Mouse (Mus musculus) CH12.LX (cell line): ENCODE results near the gene Ptchd4. TPM values are rescaled to one million over a fixed set of nuclear protein-coding genes. Genes with fewer than 3 reads are reported as not detected.

Experiments
- DNase-seq: peaks from one replicate; pipeline ENCODE4 v3.0.0-alpha.2; 2013; ENCODE audit errors: extremely low read depth
- H3K27ac ChIP-seq: 2 replicates; pipeline ENCODE4 v1.5.1; 2012; ENCODE audit warnings: low read depth, mild to moderate bottlenecking, control low read depth, moderate library complexity; ENCODE audit not compliant: insufficient read depth
- H3K27me3 ChIP-seq: replicated peaks from 2 replicates; pipeline ENCODE3; 2012; ENCODE audit warnings: inconsistent platforms
- H3K36me3 ChIP-seq, 2 experiments: replicated peaks in 1 of 2; 2 replicates each; pipeline versions ENCODE3 to v1.6.1; 2012; ENCODE audit warnings: inconsistent platforms in 1 of 2, low read length in 1 of 2, mild to moderate bottlenecking in 1 of 2, mixed read lengths in 1 of 2, moderate library complexity in 1 of 2; ENCODE audit not compliant: control insufficient read depth in 1 of 2, insufficient read depth in 1 of 2
- H3K4me1 ChIP-seq, 2 experiments: 2 replicates each; pipeline ENCODE4 v1.6.1; 2012; ENCODE audit warnings: inconsistent platforms in 1 of 2, moderate library complexity in 1 of 2; ENCODE audit not compliant: insufficient read depth in 2 of 2, control insufficient read depth in 1 of 2
- H3K4me2 ChIP-seq: 2 replicates; pipeline ENCODE4 v1.6.1; 2012; ENCODE audit warnings: low read depth, mild to moderate bottlenecking, control low read depth; ENCODE audit not compliant: poor library complexity, insufficient read depth, severe bottlenecking
- H3K4me3 ChIP-seq, 3 experiments: fragments of 150-350 bp in 1 of 3; sonication (generic) in 1 of 3; replicated peaks in 1 of 3; 2 replicates each; pipeline versions ENCODE3 to v1.5.1; 2011 to 2012; ENCODE audit warnings: low read depth in 2 of 3, low read length in 2 of 3, mild to moderate bottlenecking in 2 of 3, moderate library complexity in 2 of 3, control low read depth in 1 of 3, improper control_type of control experiment in 1 of 3, inconsistent platforms in 1 of 3, mixed read lengths in 1 of 3; ENCODE audit not compliant: poor library complexity in 1 of 3
- H3K79me2 ChIP-seq: replicated peaks from 2 replicates; pipeline ENCODE4 v1.6.1; 2012; ENCODE audit warnings: mild to moderate bottlenecking, moderate library complexity; ENCODE audit not compliant: control insufficient read depth, poor library complexity, insufficient read depth, severe bottlenecking; ENCODE audit errors: extremely low read depth
- H3K9ac ChIP-seq: 2 replicates; pipeline ENCODE4 v1.6.1; 2012; ENCODE audit warnings: low read depth, mild to moderate bottlenecking, control low read depth, moderate library complexity; ENCODE audit not compliant: insufficient read depth
- H3K9me3 ChIP-seq: replicated peaks from 2 replicates; pipeline ENCODE3; 2012; ENCODE audit warnings: low read length, inconsistent platforms, mixed read lengths
- BHLHE40 ChIP-seq: IDR thresholded peaks from 2 replicates; pipeline ENCODE4 v1.6.1; 2011; ENCODE audit warnings: mild to moderate bottlenecking, low read depth, low read length, improper control_type of control experiment
- CHD2 ChIP-seq: IDR thresholded peaks from 2 replicates; pipeline ENCODE4 v1.6.1; 2011; ENCODE audit warnings: low read length, improper control_type of control experiment
- CTCF ChIP-seq, 2 experiments: IDR thresholded peaks in 1 of 2; conservative IDR thresholded peaks in 1 of 2; 2 replicates each; pipeline ENCODE4 v1.5.1; 2011 to 2012; ENCODE audit warnings: low read depth in 2 of 2, low read length in 2 of 2, improper control_type of control experiment in 1 of 2, inconsistent platforms in 1 of 2, mild to moderate bottlenecking in 1 of 2, moderate library complexity in 1 of 2
- E2F4 ChIP-seq: IDR thresholded peaks from 2 replicates; pipeline ENCODE4 v1.6.1; 2011; ENCODE audit warnings: low read depth, low read length, improper control_type of control experiment; ENCODE audit not compliant: insufficient replicate concordance
- ETS1 ChIP-seq: conservative IDR thresholded peaks from 2 replicates; pipeline ENCODE4 v1.6.1; 2012; ENCODE audit warnings: low read depth, mild to moderate bottlenecking, inconsistent platforms, low read length, improper control_type of control experiment, moderate library complexity
- GABPA ChIP-seq: IDR thresholded peaks from 2 replicates; pipeline ENCODE4 v1.6.1; 2012; ENCODE audit warnings: low read depth, low read length, improper control_type of control experiment, inconsistent platforms; ENCODE audit not compliant: insufficient replicate concordance
- HCFC1 ChIP-seq: IDR thresholded peaks from 2 replicates; pipeline ENCODE4 v1.6.1; 2012; ENCODE audit warnings: low read depth, mild to moderate bottlenecking, inconsistent platforms, low read length, improper control_type of control experiment
- JUN ChIP-seq: IDR thresholded peaks from 2 replicates; pipeline ENCODE4 v1.6.1; 2011; ENCODE audit warnings: low read depth, mild to moderate bottlenecking, low read length, improper control_type of control experiment, moderate library complexity; ENCODE audit not compliant: insufficient read depth
- KAT2A ChIP-seq: IDR thresholded peaks from 2 replicates; pipeline ENCODE4 v1.6.1; 2012; ENCODE audit warnings: low read length, improper control_type of control experiment, inconsistent platforms; ENCODE audit not compliant: insufficient replicate concordance
- MAFK ChIP-seq: IDR thresholded peaks from 2 replicates; pipeline ENCODE4 v1.6.1; 2011; ENCODE audit warnings: low read length, improper control_type of control experiment; ENCODE audit not compliant: insufficient replicate concordance
- MAX ChIP-seq: IDR thresholded peaks from 2 replicates; pipeline ENCODE4 v1.6.1; 2011; ENCODE audit warnings: low read length, improper control_type of control experiment
- MAZ ChIP-seq: IDR thresholded peaks from 2 replicates; pipeline ENCODE4 v1.6.1; 2012; ENCODE audit warnings: low read depth, mild to moderate bottlenecking, inconsistent platforms, low read length, improper control_type of control experiment, moderate library complexity
- MXI1 ChIP-seq: IDR thresholded peaks from 2 replicates; pipeline ENCODE4 v1.6.1; 2011; ENCODE audit warnings: mild to moderate bottlenecking, low read depth, low read length, improper control_type of control experiment
- MYC ChIP-seq: IDR thresholded peaks from 2 replicates; pipeline ENCODE4 v1.6.1; 2011; ENCODE audit warnings: low read depth, mild to moderate bottlenecking, improper control_type of control experiment, low read length
- NELFE ChIP-seq: IDR thresholded peaks from 2 replicates; pipeline ENCODE4 v1.6.1; 2011; ENCODE audit warnings: low read depth, low read length, improper control_type of control experiment
- NRF1 ChIP-seq: IDR thresholded peaks from 2 replicates; pipeline ENCODE4 v1.6.1; 2014; ENCODE audit warnings: low read depth, mild to moderate bottlenecking, inconsistent platforms, low read length, improper control_type of control experiment, moderate library complexity
- RCOR1 ChIP-seq: conservative IDR thresholded peaks from 2 replicates; pipeline ENCODE4 v1.6.1; 2012; ENCODE audit warnings: low read depth, mild to moderate bottlenecking, inconsistent platforms, low read length, improper control_type of control experiment
- SIN3A ChIP-seq: IDR thresholded peaks from 2 replicates; pipeline ENCODE4 v1.6.1; 2012; ENCODE audit warnings: low read length, improper control_type of control experiment, inconsistent platforms
- SMC3 ChIP-seq: IDR thresholded peaks from 2 replicates; pipeline ENCODE4 v1.6.1; 2011; ENCODE audit warnings: low read depth, low read length, improper control_type of control experiment
- TBP ChIP-seq: conservative IDR thresholded peaks from 2 replicates; pipeline ENCODE4 v1.6.1; 2011; ENCODE audit warnings: low read depth, low read length, improper control_type of control experiment
- TCF12 ChIP-seq: IDR thresholded peaks from 2 replicates; pipeline ENCODE4 v1.6.1; 2014; ENCODE audit warnings: low read depth, mild to moderate bottlenecking, inconsistent platforms, low read length, improper control_type of control experiment
- USF2 ChIP-seq: conservative IDR thresholded peaks from 2 replicates; pipeline ENCODE4 v1.6.1; 2011; ENCODE audit warnings: low read depth, low read length, improper control_type of control experiment
- ZC3H11A ChIP-seq: IDR thresholded peaks from 2 replicates; pipeline ENCODE4 v1.6.1; 2012; ENCODE audit warnings: low read depth, mild to moderate bottlenecking, inconsistent platforms, low read length, improper control_type of control experiment
- ZMIZ1 ChIP-seq: IDR thresholded peaks from 2 replicates; pipeline ENCODE4 v1.6.1; 2012; ENCODE audit warnings: low read depth, mild to moderate bottlenecking, inconsistent platforms, low read length, improper control_type of control experiment
- dilution Hi-C: fragments of 300-500 bp; cut with MboI; formaldehyde crosslinking; loops from 2 replicates; pipeline ENCODE4 v1.14.3; 2020; ENCODE audit warnings: low sequenced_read_pairs; ENCODE audit not compliant: extremely low pct_unique_long_range_greater_than_20kb, extremely low pct_ligation_motif_present
- in situ Hi-C: fragments of 300-500 bp; cut with MboI; formaldehyde crosslinking; loops from 3 replicates; pipeline ENCODE4 v1.14.3; 2019; ENCODE audit warnings: low sequenced_read_pairs, low pct_ligation_motif_present, low pct_unique_long_range_greater_than_20kb, mixed read lengths
- polyA plus RNA-seq: library from polyadenylated mRNA; unstranded; fragments of >175 nt; gene quantifications from 2 replicates; pipeline ENCODE4 v1.2.1, GENCODE M21; 2012; ENCODE audit warnings: low read depth; ENCODE audit not compliant: insufficient read length
- total RNA-seq, 2 experiments: library from RNA; depleted of rRNA; stranded (reverse); fragments of 300-350 nt in 1 of 2; fragments of >200 nt in 1 of 2; gene quantifications; 2 replicates each; pipeline ENCODE4 v1.2.3; 2012 to 2014

Gene Ptchd4
- total and polyA plus RNA-seq, 3 experiments: not detected

- Histone ChIP-seq H3K9ac (no peak overlapping the region), H3K27ac (no peak overlapping the region), H3K27me3 (no peaks in the 10 kb centered on the region), H3K79me2 (no peaks in the 10 kb centered on the region), H3K4me3 (no peak overlapping the region), H3K36me3 (no peaks in the 10 kb centered on the region), H3K4me2 (no peak overlapping the region), H3K4me1 (peaks cover 0 to 6% of the 10 kb centered on the region in 2 experiments; a peak in 1 of 4 replicates), H3K9me3 (peaks cover 4% of the 10 kb centered on the region)
- DNase-seq: no peak
- in situ Hi-C loops (no loop called here), dilution Hi-C loops (no loop called here)
- TF ChIP-seq SMC3: no peak
- no peak for TF ChIP-seq NELFE
- no peak for TF ChIP-seq ZMIZ1
- TF ChIP-seq RCOR1: no peak
- no peak for TF ChIP-seq ETS1
- no peak for TF ChIP-seq USF2
- no peak for TF ChIP-seq E2F4
- no peak for TF ChIP-seq CHD2
- no peak for TF ChIP-seq HCFC1
- TF ChIP-seq ZC3H11A: no peak
- no peak for TF ChIP-seq NRF1
- TF ChIP-seq GABPA: no peak
- TF ChIP-seq KAT2A: no peak
- TF ChIP-seq, all 38 proteins: peak for 0
Observed at GRCm38 (mm10) chr17:42480173-42480991, 164.6 kb downstream of the Ptchd4 start.

GRCm38 (mm10) chr17:42509356-42510262 lies 193.9 kb downstream of the Ptchd4 start:
- Histone ChIP-seq H3K9me3 (no peaks in the 10 kb centered on the region), H3K27me3 (no peaks in the 10 kb centered on the region), H3K9ac (no peak overlapping the region), H3K27ac (no peak overlapping the region), H3K36me3 (no peaks in the 10 kb centered on the region)
- dilution Hi-C loops: no loop called here
- no peak for DNase-seq
- no peak for TF ChIP-seq MAZ
- TF ChIP-seq HCFC1: no peak
- TF ChIP-seq ZMIZ1: no peak
- TF ChIP-seq USF2: no peak
- no peak for TF ChIP-seq CTCF (conservative IDR thresholded peaks at IDR 0.05 in 1 of 2, IDR thresholded peaks at IDR 0.05 in 1 of 2; ENCODE audit: low read depth in 2 of 2, low read length in 2 of 2)
- no peak for TF ChIP-seq MAX
- no peak for TF ChIP-seq TCF12
- no peak for TF ChIP-seq JUN
- TF ChIP-seq SIN3A: no peak
- TF ChIP-seq BHLHE40: no peak
- TF ChIP-seq TBP: no peak
- TF ChIP-seq ZC3H11A: no peak
- no peak for TF ChIP-seq MXI1
- no peak for TF ChIP-seq MYC
- TF ChIP-seq NELFE: no peak
- TF ChIP-seq MAFK: no peak
- no peak for TF ChIP-seq RCOR1
- TF ChIP-seq SMC3: no peak
- TF ChIP-seq CHD2: no peak
- TF ChIP-seq, all 38 proteins: peak for 0
- no peak overlapping the region for H3K4me3 ChIP-seq
- no peaks in the 10 kb centered on the region for H3K79me2 ChIP-seq
- in situ Hi-C loops: no loop called here
- H3K4me2 ChIP-seq: no peak overlapping the region
- H3K4me1 ChIP-seq: no peaks in the 10 kb centered on the region
